17 mouse cellular contexts compared by ENCODE assay signal in the genomic region with DNA sequence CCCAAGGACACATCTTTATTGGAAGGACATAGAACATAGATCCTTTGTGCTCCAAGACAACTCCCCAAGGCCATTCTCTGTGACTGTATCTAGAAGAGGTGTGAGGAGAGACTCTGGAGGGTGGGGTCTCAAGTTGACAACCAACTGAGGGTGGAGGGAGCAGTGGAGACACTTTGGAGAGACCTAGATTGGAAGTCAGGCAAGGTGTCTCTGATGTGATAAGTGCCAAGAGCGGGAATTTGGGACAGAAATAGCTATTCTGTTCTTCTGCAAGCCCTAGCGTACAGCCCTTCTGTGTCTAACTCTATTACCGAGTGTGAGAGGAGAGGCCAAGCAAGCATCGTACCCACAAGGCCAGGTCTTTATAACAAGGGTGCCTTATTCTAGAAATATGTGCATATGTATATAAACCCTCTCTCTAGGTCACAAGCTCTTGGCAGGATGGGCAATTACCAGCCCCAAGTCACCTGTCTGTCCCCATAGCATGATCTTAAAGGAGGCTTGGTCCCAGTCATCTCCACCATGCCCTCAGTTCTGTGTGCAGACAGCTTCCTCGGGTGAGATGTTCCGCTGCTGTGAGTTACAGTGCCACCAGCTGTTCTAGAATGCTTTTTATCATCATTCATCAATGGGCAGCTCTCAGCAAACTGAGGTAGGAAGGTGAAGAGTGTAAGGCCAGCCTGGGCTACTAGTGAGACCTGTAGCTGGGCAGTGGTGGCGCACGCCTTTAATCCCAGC. TPM values are rescaled to one million over a fixed set of nuclear protein-coding genes. Genes with fewer than 3 reads are reported as not detected.
DNase-seq lines count a peak whose midpoint lies in the region; ATAC-seq and TF ChIP-seq lines count a peak whose summit lies in the region.
"Had no signal": no experiment of that assay in that cellular context is flagged by ENCODE, and none has a peak within 500 bp of the region (broad histone marks: within the 10 kb centered on the region; RNA-seq: fewer than 3 reads in every experiment).

No protein-coding gene starts in this region.

- no peaks in the 10 kb centered on the region for H3K27me3 ChIP-seq in stomach, embryonic 14.5 days (ENCODE audit: control insufficient read depth, insufficient read depth, low read length)
- no peaks in the 10 kb centered on the region for H3K27me3 ChIP-seq in stomach, postnatal 0 days (ENCODE audit: control insufficient read depth, insufficient read depth, low read length)
- no peaks in the 10 kb centered on the region for H3K27me3 ChIP-seq in liver, postnatal 0 days (ENCODE audit: insufficient read depth, low read length)
- H3K27me3 ChIP-seq: embryonic facial prominence, embryonic 12.5 days; forebrain, embryonic 15.5 days had no signal

- ATAC-seq in stomach, embryonic 14.5 days (ENCODE audit: insufficient number of reproducible peaks, insufficient read depth, low FRiP score, low read depth): peak; percentile 69; the same call in 1 of the 2 replicates
- no peak for ATAC-seq in stomach, postnatal 0 days (ENCODE audit: low FRiP score, low TSS enrichment)
- peak; percentile 65 for ATAC-seq in liver, postnatal 0 days
- ATAC-seq: forebrain, embryonic 15.5 days had no signal

- TF ChIP-seq EP300 in stomach, postnatal 0 days (optimal IDR thresholded peaks at IDR 0.05): no peak
- peak; percentile 99 for TF ChIP-seq EP300 in liver, postnatal 0 days (IDR thresholded peaks at IDR 0.05; ENCODE audit: low read depth)

- no peaks in the 10 kb centered on the region for H3K4me1 ChIP-seq in stomach, embryonic 14.5 days (ENCODE audit: control insufficient read depth, insufficient read depth, low read length)
- H3K4me1 ChIP-seq in stomach, postnatal 0 days (replicated peaks; ENCODE audit: control insufficient read depth, insufficient read depth): no peaks in the 10 kb centered on the region
- H3K4me1 ChIP-seq in liver, postnatal 0 days (ENCODE audit: insufficient read depth): peaks cover 61% of the 10 kb centered on the region
- H3K4me1 ChIP-seq: embryonic facial prominence, embryonic 12.5 days; forebrain, embryonic 15.5 days had no signal

- intact Hi-C loops in heart, postnatal 25 days (cut with DNase I): no loop called here
- intact Hi-C loops in left cerebral cortex, postnatal 36 days (cut with DNase I): no loop called here
- intact Hi-C loops in left cerebral cortex, postnatal 14 days (cut with DNase I): no loop called here

- no peak overlapping the region for H3K4me3 ChIP-seq in stomach, embryonic 14.5 days (ENCODE audit: low read depth, low read length)
- H3K4me3 ChIP-seq in stomach, postnatal 0 days (ENCODE audit: low read depth, low read length): no peak overlapping the region
- H3K4me3 ChIP-seq in liver, postnatal 0 days (ENCODE audit: low read depth, low read length): no peak overlapping the region
- H3K4me3 ChIP-seq: embryonic facial prominence, embryonic 12.5 days; forebrain, embryonic 15.5 days; myocyte had no signal

- DNase-seq in heart, adult 11 months: peak; percentile 71
- no peak for DNase-seq in heart, postnatal 25 days (ENCODE audit: low spot score)
- DNase-seq in stomach, postnatal 0 days (ENCODE audit: low spot score): no peak
- DNase-seq in liver, postnatal 0 days: peak; percentile 54
- DNase-seq in left cerebral cortex, postnatal 36 days (ENCODE audit: low spot score in 2 of 2): no peak
- no peak for DNase-seq in cerebellum, adult 11-12 months
- DNase-seq in left cerebral cortex, postnatal 14 days (ENCODE audit: low spot score in 2 of 2): no peak
- DNase-seq: adrenal gland, postnatal 10 days; cerebellum, adult 11 months; heart, postnatal 36 days; kidney, postnatal 25 days; right cerebral cortex, postnatal 25 days had no signal

- 89% methylated on average over 8 of the region's 8 CpGs for WGBS in stomach, embryonic 14.5 days
- 86% methylated on average over 8 of the region's 8 CpGs for WGBS in stomach, postnatal 0 days
- WGBS in liver, postnatal 0 days (ENCODE audit: insufficient replicate concordance): 66% methylated on average over 8 of the region's 8 CpGs

- no peak overlapping the region for H3K4me2 ChIP-seq in stomach, embryonic 14.5 days (replicated peaks; ENCODE audit: low read depth, low read length)
- H3K4me2 ChIP-seq in stomach, postnatal 0 days (replicated peaks; ENCODE audit: low read depth): no peak overlapping the region
- peak overlapping the region; percentile 48 for H3K4me2 ChIP-seq in liver, postnatal 0 days (ENCODE audit: low read depth, low read length)
- H3K4me2 ChIP-seq: embryonic facial prominence, embryonic 12.5 days; forebrain, embryonic 15.5 days had no signal

- H3K27ac ChIP-seq in stomach, embryonic 14.5 days (ENCODE audit: low read length): no peak overlapping the region
- no peak overlapping the region for H3K27ac ChIP-seq in stomach, postnatal 0 days (replicated peaks)
- peak overlapping the region; percentile 95 for H3K27ac ChIP-seq in liver, postnatal 0 days (ENCODE audit: low read depth)
- H3K27ac ChIP-seq: embryonic facial prominence, embryonic 12.5 days; forebrain, embryonic 15.5 days had no signal

- no peak for TF ChIP-seq CTCF in stomach, postnatal 0 days (IDR thresholded peaks at IDR 0.05; ENCODE audit: low read depth)
- no peak for TF ChIP-seq CTCF in liver, postnatal 0 days (IDR thresholded peaks at IDR 0.05; ENCODE audit: low read depth)

- H3K9ac ChIP-seq in stomach, embryonic 14.5 days (replicated peaks; ENCODE audit: low read depth, low read length): no peak overlapping the region
- H3K9ac ChIP-seq in stomach, postnatal 0 days (ENCODE audit: low read length): no peak overlapping the region
- H3K9ac ChIP-seq in liver, postnatal 0 days (replicated peaks): peak overlapping the region; percentile 1
- H3K9ac ChIP-seq: embryonic facial prominence, embryonic 12.5 days; forebrain, embryonic 15.5 days had no signal

- H3K9me3 ChIP-seq in stomach, embryonic 14.5 days (ENCODE audit: control insufficient read depth, low read depth, low read length): no peaks in the 10 kb centered on the region
- no peaks in the 10 kb centered on the region for H3K9me3 ChIP-seq in stomach, postnatal 0 days (ENCODE audit: control insufficient read depth, low read length)
- no peaks in the 10 kb centered on the region for H3K9me3 ChIP-seq in liver, postnatal 0 days (ENCODE audit: low read length)
- H3K9me3 ChIP-seq: embryonic facial prominence, embryonic 12.5 days; forebrain, embryonic 15.5 days had no signal

- H3K36me3 ChIP-seq in stomach, embryonic 14.5 days (ENCODE audit: control insufficient read depth, insufficient read depth, low read length): no peaks in the 10 kb centered on the region
- H3K36me3 ChIP-seq in stomach, postnatal 0 days (ENCODE audit: control insufficient read depth, insufficient read depth, low read length): no peaks in the 10 kb centered on the region
- H3K36me3 ChIP-seq in liver, postnatal 0 days (replicated peaks; ENCODE audit: insufficient read depth, low read length): no peaks in the 10 kb centered on the region; the same call in 1 of the 2 replicates
- H3K36me3 ChIP-seq: embryonic facial prominence, embryonic 12.5 days; forebrain, embryonic 15.5 days had no signal

RNA-seq across cellular contexts. Expression of a gene that starts 6.2 kb away (rescaled TPM):
- total RNA-seq in heart, postnatal 25 days (2021): under 1 TPM; 0.18 to 0.42 TPM
- polyA plus RNA-seq in stomach, embryonic 14.5 days (2014; fragmentation: Nextera tagmentation; extraction: Ambion mirVana): 0.39 and 0.94 TPM in 2 replicates
- 0.78 and 1.2 TPM in 2 replicates for polyA plus RNA-seq in stomach, postnatal 0 days (2015; fragmentation: Nextera tagmentation; extraction: Ambion mirVana)
- 117 and 135 TPM in 2 replicates for polyA plus RNA-seq in liver, postnatal 0 days (2015; fragmentation: Nextera tagmentation; extraction: Ambion mirVana)
- total RNA-seq in left cerebral cortex, postnatal 36 days (2021): not detected
- total RNA-seq in left cerebral cortex, postnatal 14 days (2021): not detected
- total RNA-seq: layer of hippocampus, postnatal 25 days had no signal
- polyA plus RNA-seq: forebrain, embryonic 15.5 days; myocyte had no signal

RNA-seq across cellular contexts. Expression of a gene that starts 17.9 kb away (rescaled TPM):
- total RNA-seq in heart, postnatal 25 days (2021): 1 to 10 TPM; 5.0 to 5.4 TPM
- polyA plus RNA-seq in stomach, embryonic 14.5 days (2014; fragmentation: Nextera tagmentation; extraction: Ambion mirVana): 8.9 and 11.2 TPM in 2 replicates
- 6.5 and 7.5 TPM in 2 replicates for polyA plus RNA-seq in stomach, postnatal 0 days (2015; fragmentation: Nextera tagmentation; extraction: Ambion mirVana)
- 4.2 and 6.1 TPM in 2 replicates for polyA plus RNA-seq in liver, postnatal 0 days (2015; fragmentation: Nextera tagmentation; extraction: Ambion mirVana)
- 1 to 10 TPM; 3.6 to 4.9 TPM for total RNA-seq in left cerebral cortex, postnatal 36 days (2021)
- total RNA-seq in left cerebral cortex, postnatal 14 days (2021): 1 to 10 TPM; 3.2 to 3.7 TPM

RNA-seq across cellular contexts. Expression of a gene that starts 43.6 kb away (rescaled TPM):
- total RNA-seq in heart, postnatal 25 days (2021): 10 to 100 TPM; 51.7 to 57.3 TPM
- polyA plus RNA-seq in stomach, embryonic 14.5 days (2014; fragmentation: Nextera tagmentation; extraction: Ambion mirVana): 242 and 249 TPM in 2 replicates
- 88.7 and 97.1 TPM in 2 replicates for polyA plus RNA-seq in stomach, postnatal 0 days (2015; fragmentation: Nextera tagmentation; extraction: Ambion mirVana)
- 184 and 188 TPM in 2 replicates for polyA plus RNA-seq in liver, postnatal 0 days (2015; fragmentation: Nextera tagmentation; extraction: Ambion mirVana)
- total RNA-seq in left cerebral cortex, postnatal 36 days (2021): 10 to 100 TPM; 38.3 to 47.4 TPM
- 10 to 100 TPM; 43.7 to 43.9 TPM for total RNA-seq in left cerebral cortex, postnatal 14 days (2021)

Comparison
In these comparisons a context has a peak if more than half of its experiments do, and no peak if none do; other contexts are left out.
1. DNase-seq: peak in heart, adult 11 months (single experiment) and liver, postnatal 0 days (single experiment); none in heart, postnatal 25 days (single experiment), stomach, postnatal 0 days (single experiment), left cerebral cortex, postnatal 36 days (0 of 2), cerebellum, adult 11-12 months (single experiment) and left cerebral cortex, postnatal 14 days (0 of 2).